Mouse (Mus musculus): ENCODE data around the gene Rsrp1. TPM values are rescaled to one million over a fixed set of nuclear protein-coding genes. Genes with fewer than 3 reads are reported as not detected.

Rsrp1 gene
- polyA plus RNA-seq, 1 experiment, result 541 TPM

DNA sequence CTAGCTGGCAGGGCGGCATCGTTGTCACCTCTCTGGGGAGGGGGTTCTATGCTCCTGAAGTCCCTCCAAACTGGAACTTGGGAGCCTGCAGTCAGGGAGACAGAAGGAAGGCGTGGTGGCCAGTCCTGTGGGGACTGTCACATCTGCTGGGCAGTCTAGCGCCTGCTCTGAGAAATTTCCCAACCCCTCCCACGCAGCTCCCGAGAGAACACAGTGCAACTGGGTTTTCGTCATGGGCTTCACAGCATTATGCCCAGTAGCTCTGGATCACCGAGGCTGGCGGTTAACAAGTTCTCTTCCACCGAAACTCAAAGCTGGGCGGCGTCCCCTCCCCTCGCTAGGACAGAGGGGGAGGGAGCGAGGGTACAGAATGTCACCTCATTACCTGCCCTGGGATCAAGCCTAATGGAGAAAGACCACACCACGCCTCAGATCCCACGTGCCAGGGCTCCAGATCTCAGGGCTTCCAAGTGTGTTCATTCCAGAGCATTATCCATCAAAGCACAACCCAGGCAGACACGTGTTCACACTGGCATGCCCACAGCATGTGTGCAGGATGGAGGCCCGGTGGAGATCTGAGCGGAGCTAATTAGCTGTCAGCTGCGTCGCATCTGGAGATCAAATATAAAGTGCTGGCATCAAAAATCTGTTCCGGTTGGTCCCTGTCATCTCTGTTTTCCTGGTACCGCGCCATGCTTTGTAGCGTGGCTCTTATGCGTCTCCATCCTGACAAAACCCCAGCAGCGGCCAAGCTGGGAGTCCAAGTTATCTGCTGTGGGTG, 20.6 kb downstream of the Rsrp1 start:
- DNase-seq (ENCODE audit: low read depth), result peak; percentile 80
- TF ChIP-seq CTCF (IDR thresholded peaks at IDR 0.05; ENCODE audit: borderline replicate concordance, extremely low read depth, insufficient read depth, insufficient read length) (no peak), POLR2A (IDR thresholded peaks at IDR 0.05; ENCODE audit: borderline replicate concordance, extremely low read depth, insufficient read depth, insufficient read length, poor library complexity, severe bottlenecking) (no peak)

DNA sequence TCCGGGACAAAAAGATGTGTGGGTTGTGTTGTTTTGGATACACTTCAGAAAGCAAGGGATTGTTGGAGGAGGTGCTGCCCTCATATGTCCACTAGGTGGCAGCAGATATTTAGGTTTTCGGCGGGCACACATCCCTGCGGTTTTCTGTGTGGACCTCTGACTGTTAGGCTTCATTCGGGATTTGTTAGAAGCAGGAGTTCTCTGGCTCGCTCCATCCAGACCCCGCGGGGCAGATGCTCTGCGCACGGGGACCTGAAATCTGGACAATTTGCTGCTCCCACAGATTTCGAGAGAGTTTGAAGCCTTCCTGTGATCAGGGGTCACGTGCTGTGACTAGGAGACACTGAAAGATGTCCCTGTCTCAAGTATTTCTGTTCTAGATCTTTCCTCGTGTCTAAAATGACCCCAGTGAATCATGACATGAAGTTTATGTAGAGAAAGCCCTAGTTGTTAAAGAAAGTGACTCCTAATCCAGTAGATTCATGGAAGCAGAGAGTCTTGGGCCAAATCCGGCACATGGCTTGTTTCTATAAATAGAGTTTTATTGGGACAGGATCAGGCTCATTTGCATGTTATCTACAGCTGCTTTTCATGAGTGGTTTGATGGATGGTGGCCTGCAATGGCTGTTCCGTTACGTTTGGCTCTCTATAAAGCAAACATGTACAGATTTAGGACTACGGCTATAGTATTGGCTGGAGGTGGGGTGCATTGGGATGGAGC, 22.8 kb downstream of the Rsrp1 start:
- DNase-seq (ENCODE audit: low read depth), result peak; percentile 89
- TF ChIP-seq CTCF (IDR thresholded peaks at IDR 0.05; ENCODE audit: borderline replicate concordance, extremely low read depth, insufficient read depth, insufficient read length), result peak; percentile 94
- TF ChIP-seq POLR2A (IDR thresholded peaks at IDR 0.05; ENCODE audit: borderline replicate concordance, extremely low read depth, insufficient read depth, insufficient read length, poor library complexity, severe bottlenecking), result no peak

DNA sequence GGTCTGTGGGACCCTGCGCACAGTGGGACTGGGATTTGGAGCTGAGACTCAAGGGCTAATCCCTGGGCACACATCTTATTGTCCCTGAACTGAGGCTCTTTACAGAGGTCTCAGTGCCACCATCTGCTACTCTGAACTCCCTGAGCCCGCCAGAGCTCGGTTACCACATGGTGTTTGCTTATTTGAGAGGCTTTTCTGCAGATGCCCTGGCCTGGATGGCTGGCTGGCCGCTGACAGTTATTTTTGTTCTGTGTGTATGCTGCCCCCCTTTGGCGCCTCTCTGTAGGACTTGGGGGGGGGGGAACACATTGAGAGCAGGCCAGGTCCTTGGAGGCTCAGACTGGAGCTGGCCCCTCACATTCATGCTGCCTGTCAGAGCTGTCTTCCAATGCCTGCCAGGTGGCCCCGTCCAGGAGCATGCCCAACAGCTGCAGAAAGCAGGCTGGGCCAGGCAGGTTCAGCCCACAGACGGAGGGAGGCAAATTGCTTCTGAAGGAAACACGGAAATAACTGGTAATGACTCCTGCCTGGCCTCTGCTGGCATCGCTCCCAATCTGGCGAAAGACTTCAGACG, 27.2 kb downstream of the Rsrp1 start:
- peak; percentile 29; the same call in 1 of the 2 replicates for TF ChIP-seq CTCF (IDR thresholded peaks at IDR 0.05; ENCODE audit: borderline replicate concordance, extremely low read depth, insufficient read depth, insufficient read length)
- no peak for TF ChIP-seq POLR2A (IDR thresholded peaks at IDR 0.05; ENCODE audit: borderline replicate concordance, extremely low read depth, insufficient read depth, insufficient read length, poor library complexity, severe bottlenecking)
- DNase-seq (ENCODE audit: low read depth), result peak; percentile 91

DNA sequence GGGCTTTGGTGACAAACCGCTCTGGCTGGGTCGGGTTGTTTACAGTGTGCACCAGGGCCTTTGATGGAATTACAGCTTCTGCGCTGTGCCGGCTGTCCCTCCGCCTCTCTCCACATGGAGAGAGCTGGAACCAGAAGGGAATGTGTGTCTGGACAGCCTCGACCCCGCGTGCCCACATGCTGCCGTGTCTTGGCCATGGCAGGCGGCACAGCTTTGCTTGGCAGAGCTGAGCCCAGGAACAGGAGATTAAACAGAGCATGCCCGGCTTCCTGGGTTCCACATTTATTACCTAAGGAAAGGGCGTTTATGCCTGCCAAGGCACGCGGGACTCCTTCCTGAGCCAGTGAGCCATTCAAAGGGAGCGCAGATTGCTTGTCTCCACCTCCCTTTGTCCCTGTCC, 31.1 kb downstream of the Rsrp1 start:
- peak; percentile 45 for DNase-seq (ENCODE audit: low read depth)
- TF ChIP-seq POLR2A (IDR thresholded peaks at IDR 0.05; ENCODE audit: borderline replicate concordance, extremely low read depth, insufficient read depth, insufficient read length, poor library complexity, severe bottlenecking) (no peak), CTCF (IDR thresholded peaks at IDR 0.05; ENCODE audit: borderline replicate concordance, extremely low read depth, insufficient read depth, insufficient read length) (no peak)

DNA sequence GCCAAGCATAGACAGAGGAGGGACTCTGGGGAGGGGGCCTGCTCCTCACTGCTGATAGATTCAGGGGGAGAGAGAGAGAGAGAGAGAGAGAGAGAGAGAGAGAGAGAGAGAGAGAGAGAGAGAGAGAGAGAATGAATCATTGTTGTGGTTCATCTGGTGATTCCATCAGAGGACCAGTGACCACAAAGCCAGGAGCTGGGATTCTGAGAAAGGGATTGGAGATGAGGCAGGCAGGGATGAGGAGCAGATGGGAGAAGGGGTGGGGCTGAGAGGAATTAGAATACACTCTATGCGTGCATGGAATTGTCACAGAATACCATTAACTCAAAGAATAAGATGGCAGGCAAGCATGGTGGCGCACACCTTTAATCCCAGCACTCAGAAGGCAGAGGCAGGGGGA, 31.8 kb downstream of the Rsrp1 start:
- TF ChIP-seq CTCF (IDR thresholded peaks at IDR 0.05; ENCODE audit: borderline replicate concordance, extremely low read depth, insufficient read depth, insufficient read length) (no peak), POLR2A (IDR thresholded peaks at IDR 0.05; ENCODE audit: borderline replicate concordance, extremely low read depth, insufficient read depth, insufficient read length, poor library complexity, severe bottlenecking) (no peak)
- no peak for DNase-seq (ENCODE audit: low read depth)

DNA sequence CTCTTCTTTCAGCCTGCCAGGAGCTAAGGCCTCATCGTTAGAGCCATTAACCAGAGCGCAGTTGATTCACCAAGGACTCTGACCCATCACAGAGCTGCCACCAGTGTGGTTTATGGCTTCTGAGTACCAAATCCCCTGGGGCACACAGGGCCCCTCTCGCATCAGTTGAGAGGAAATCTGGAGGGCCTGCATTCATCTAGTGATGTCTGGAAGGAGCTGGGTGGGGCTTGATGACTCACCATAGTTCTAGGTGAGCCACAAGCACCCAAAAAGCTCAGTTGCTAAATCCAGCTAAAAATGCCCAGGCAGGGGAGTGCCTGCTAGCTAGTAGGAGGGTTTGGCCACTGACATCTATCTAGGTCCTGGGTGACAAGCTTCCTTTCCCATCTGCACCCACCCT, 32.5 kb downstream of the Rsrp1 start:
- TF ChIP-seq POLR2A (IDR thresholded peaks at IDR 0.05; ENCODE audit: borderline replicate concordance, extremely low read depth, insufficient read depth, insufficient read length, poor library complexity, severe bottlenecking) (no peak), CTCF (IDR thresholded peaks at IDR 0.05; ENCODE audit: borderline replicate concordance, extremely low read depth, insufficient read depth, insufficient read length) (no peak)

DNA sequence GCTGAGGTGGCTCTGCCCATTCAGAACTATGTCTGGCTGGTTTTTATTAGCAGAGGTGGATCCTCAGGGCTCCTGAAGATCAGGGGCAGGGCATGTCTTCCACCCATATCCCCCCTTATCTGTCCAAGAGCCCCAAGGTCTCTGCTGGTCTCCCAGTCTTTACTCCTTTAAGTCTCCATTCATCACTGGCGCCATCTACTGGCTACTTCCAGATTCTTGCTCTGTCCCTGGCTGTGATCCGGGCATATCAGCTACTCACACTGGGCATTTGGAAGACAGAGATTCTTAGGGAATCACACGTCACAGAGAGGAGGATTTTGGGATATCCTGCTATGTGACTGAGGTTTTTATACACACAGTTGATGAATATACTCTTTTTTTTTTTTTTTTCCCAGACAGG, 32.9 kb downstream of the Rsrp1 start:
- peak; percentile 56 for DNase-seq (ENCODE audit: low read depth)
- TF ChIP-seq POLR2A (IDR thresholded peaks at IDR 0.05; ENCODE audit: borderline replicate concordance, extremely low read depth, insufficient read depth, insufficient read length, poor library complexity, severe bottlenecking), result no peak
- peak; percentile 62; the same call in 1 of the 2 replicates for TF ChIP-seq CTCF (IDR thresholded peaks at IDR 0.05; ENCODE audit: borderline replicate concordance, extremely low read depth, insufficient read depth, insufficient read length)

More for the DNA sequence above, 32.5 kb downstream of the Rsrp1 start:
- no peak for DNase-seq (ENCODE audit: low read depth)

DNA sequence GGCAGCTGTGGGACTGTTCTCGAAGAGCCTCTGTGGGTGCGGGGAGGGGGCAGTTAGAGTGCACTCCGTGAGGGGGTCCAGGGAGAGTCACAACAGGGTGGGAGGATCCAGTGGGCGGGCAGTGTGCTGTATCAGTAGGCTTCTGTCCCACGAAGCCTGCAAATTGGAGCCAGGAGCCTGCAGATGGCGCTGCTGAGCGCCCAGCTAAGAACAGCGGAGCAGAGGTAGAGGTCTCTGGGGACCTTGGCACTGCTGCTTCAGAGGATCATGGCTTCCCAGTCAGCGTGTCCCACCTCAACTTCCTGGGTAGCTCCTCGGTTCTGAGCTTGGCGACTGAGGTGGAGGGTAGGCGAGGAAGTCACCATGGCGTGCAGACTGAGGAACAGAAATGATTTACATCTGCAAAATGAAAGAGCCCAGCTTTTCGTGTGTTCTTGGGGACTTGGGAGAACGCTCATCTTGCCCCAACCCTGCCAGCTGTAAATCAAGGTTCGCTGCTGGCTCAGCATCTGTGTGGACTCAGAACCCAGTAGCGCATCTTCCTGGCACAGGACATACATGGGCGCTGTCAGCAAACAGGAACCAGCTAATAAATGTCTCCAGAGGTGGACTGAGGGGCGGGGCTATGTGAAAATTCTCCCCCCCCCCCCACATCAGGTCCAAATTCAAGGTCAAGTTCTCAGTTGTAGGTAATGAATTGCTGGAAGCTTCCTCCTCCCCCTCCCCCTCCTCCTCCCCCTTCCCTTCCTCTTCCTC, 39.8 kb downstream of the Rsrp1 start:
- peak; percentile 64 for TF ChIP-seq CTCF (IDR thresholded peaks at IDR 0.05; ENCODE audit: borderline replicate concordance, extremely low read depth, insufficient read depth, insufficient read length)
- no peak for TF ChIP-seq POLR2A (IDR thresholded peaks at IDR 0.05; ENCODE audit: borderline replicate concordance, extremely low read depth, insufficient read depth, insufficient read length, poor library complexity, severe bottlenecking)
- peak; percentile 54 for DNase-seq (ENCODE audit: low read depth)

DNA sequence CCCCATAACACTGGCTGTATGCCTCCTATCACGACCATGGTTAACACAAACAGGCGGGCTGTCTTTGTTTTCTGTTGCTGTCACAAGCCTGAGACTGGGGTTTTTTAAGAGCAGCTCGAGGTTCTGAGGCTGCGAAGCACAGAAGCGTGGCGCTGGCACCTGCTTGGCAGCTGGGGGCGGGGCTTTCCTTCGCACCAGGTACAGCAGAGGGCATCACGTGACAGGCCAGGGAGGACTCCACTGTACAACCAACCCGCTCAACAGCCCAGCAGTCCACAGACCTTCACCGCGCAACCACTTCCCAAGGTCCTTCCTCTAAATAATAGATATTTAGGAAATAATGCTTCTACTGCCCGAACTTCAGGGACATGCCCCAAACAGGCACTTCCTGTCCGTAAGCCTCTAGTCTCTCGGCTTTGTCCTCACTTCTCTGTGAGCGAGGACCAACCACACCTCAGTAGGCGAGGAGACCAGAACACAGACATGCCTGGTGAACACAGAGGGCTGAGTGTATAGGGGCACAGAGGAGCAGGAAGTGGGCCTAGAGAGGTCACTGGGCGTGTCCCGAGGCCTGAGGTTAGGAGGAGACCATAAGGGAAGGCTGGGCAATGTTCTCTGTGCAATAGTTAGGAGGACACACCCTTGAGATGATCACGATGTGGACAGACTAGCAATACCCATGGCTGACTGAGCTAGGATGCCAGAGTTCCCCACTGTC, 44.7 kb downstream of the Rsrp1 start:
- TF ChIP-seq POLR2A (IDR thresholded peaks at IDR 0.05; ENCODE audit: borderline replicate concordance, extremely low read depth, insufficient read depth, insufficient read length, poor library complexity, severe bottlenecking), result no peak
- TF ChIP-seq CTCF (IDR thresholded peaks at IDR 0.05; ENCODE audit: borderline replicate concordance, extremely low read depth, insufficient read depth, insufficient read length), result no peak
- DNase-seq (ENCODE audit: low read depth), result no peak

DNA sequence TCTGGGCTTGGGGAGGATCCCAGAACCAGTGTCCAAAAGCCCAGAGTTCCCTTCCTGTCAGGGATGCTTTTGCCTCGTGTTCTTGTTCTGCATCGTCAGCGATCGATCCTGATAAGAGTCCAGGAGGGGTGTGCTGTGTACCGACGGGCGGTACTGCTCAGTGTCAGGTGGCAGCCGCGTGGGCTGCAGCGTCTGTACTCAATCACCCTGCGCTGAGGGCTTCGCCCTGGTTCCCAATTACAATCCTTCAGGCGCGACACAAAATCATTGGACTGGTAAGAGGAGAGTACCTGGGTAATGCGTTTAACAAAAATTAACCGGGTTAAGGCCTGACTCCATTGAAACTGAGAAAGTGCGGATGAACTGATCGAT, 45.2 kb downstream of the Rsrp1 start:
- DNase-seq (ENCODE audit: low read depth), result no peak
- TF ChIP-seq POLR2A (IDR thresholded peaks at IDR 0.05; ENCODE audit: borderline replicate concordance, extremely low read depth, insufficient read depth, insufficient read length, poor library complexity, severe bottlenecking) (no peak), CTCF (IDR thresholded peaks at IDR 0.05; ENCODE audit: borderline replicate concordance, extremely low read depth, insufficient read depth, insufficient read length) (no peak)

Measured in brain, embryonic 14.5 days (tissue).